Mouse (Mus musculus) midbrain, embryonic 13.5 days (tissue): ENCODE data around the gene Tepsin. TPM values are rescaled to one million over a fixed set of nuclear protein-coding genes. Genes with fewer than 3 reads are reported as not detected.

Experiments used
- ATAC-seq: fragments of 200-750 bp; cut with Nextera tagmentation; 2 replicates; pipeline ENCODE4 v1.8.0; 2017; ENCODE audit warnings: mild to moderate bottlenecking, moderate TSS enrichment, moderate library complexity
- H3K27ac ChIP-seq: fragments of 300-500 bp; sonication (generic); 2 replicates; pipeline ENCODE4 v1.5.1; 2015; ENCODE audit warnings: inconsistent platforms, mild to moderate bottlenecking, moderate library complexity
- H3K27me3 ChIP-seq: fragments of 300-500 bp; sonication (generic); 2 replicates; pipeline ENCODE4 v1.6.1; 2015; ENCODE audit warnings: mild to moderate bottlenecking, inconsistent platforms
- H3K36me3 ChIP-seq: fragments of 300-500 bp; sonication (generic); 2 replicates; pipeline ENCODE4 v1.6.1; 2015; ENCODE audit warnings: mild to moderate bottlenecking, inconsistent platforms
- H3K4me1 ChIP-seq: fragments of 300-500 bp; sonication (generic); replicated peaks from 2 replicates; pipeline ENCODE4 v1.6.1; 2015; ENCODE audit warnings: inconsistent platforms
- H3K4me2 ChIP-seq: fragments of 300-500 bp; sonication (generic); replicated peaks from 2 replicates; pipeline ENCODE4 v1.6.1; 2015; ENCODE audit warnings: moderate library complexity, mild to moderate bottlenecking, inconsistent platforms
- H3K4me3 ChIP-seq: fragments of 300-500 bp; sonication (generic); replicated peaks from 2 replicates; pipeline ENCODE4 v1.5.1; 2015; ENCODE audit warnings: mild to moderate bottlenecking, inconsistent platforms
- H3K9ac ChIP-seq: fragments of 300-500 bp; sonication (generic); replicated peaks from 2 replicates; pipeline ENCODE4 v1.6.1; 2015; ENCODE audit warnings: mild to moderate bottlenecking, inconsistent platforms
- H3K9me3 ChIP-seq: fragments of 300-500 bp; sonication (generic); 2 replicates; pipeline ENCODE4 v1.6.1; 2016; ENCODE audit warnings: mild to moderate bottlenecking, inconsistent platforms
- WGBS: fragments of 180-500 bp; shearing (Covaris S2); methylation state at CpG from one replicate; pipeline ENCODE4 v1.1.7; 2015; 5-methylcytosine and 5-hydroxymethylcytosine counted together
- polyA plus RNA-seq: library from polyadenylated mRNA; unstranded; fragments of >200 nt; fragmentation: Nextera tagmentation; extraction: Ambion mirVana; gene quantifications from 2 replicates; pipeline ENCODE4 v1.2.1, GENCODE M21; 2015

Tepsin gene
- polyA plus RNA-seq, 1 experiment from 2014 or later = 20.9 TPM

DNA sequence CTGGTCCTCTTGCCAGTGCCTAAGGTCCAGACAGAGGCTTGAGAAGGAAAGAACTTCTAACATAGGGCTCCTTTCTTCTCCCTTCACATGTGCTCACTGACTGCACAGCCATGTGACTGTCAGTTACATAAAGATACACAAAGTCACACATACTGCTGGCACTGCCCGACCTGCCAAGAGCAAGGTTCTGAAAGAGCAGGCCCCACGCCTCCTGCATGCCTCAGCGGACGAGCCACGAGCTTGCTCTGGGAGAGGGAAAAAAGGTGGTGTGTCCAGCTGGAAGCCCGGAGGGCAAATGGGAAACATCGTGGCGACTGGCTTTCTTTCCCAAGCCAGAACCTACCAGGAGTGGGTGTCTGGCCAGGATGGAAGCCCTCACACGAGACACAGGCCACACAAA is 9.3 kb upstream of the Tepsin start:
- Histone ChIP-seq H3K9ac (no peak overlapping the region), H3K4me1 (peaks cover 5% of the 10 kb centered on the region; the same call in 1 of the 2 replicates), H3K4me3 (no peak overlapping the region), H3K27me3 (no peaks in the 10 kb centered on the region), H3K4me2 (no peak overlapping the region), H3K36me3 (peaks cover 64% of the 10 kb centered on the region), H3K9me3 (no peaks in the 10 kb centered on the region), H3K27ac (no peak overlapping the region)
- WGBS = 87% methylated on average over 9 of the region's 9 CpGs
- no peak for ATAC-seq

DNA sequence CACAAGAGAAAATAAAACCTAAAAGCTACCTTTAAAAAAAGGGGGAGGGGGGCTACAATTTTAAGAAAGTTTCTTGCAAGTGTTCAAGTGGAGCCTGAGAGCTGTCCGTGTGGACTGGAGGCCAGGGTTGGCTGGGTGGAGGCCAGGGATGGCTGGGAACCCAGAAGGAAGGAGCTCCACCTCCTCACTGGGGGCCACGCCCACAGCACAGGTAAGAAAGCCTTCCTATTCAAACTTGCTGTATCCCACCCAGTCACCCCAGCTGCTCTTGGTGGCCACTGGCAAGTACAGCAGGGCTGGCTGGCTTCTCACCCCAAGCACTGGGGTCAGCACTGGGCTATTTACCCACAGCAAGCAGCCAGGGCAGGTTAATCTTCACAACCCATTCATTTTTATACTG is 8.5 kb upstream of the Tepsin start:
- peaks cover 64% of the 10 kb centered on the region for H3K36me3 ChIP-seq
- WGBS = 70% methylated on average over 2 of the region's 2 CpGs
- no peak for ATAC-seq
- peaks cover 5% of the 10 kb centered on the region; the same call in 1 of the 2 replicates for H3K4me1 ChIP-seq
- H3K4me3 ChIP-seq = no peak overlapping the region
- H3K27me3 ChIP-seq = no peaks in the 10 kb centered on the region
- H3K9ac ChIP-seq = no peak overlapping the region
- no peak overlapping the region for H3K4me2 ChIP-seq
- no peaks in the 10 kb centered on the region for H3K9me3 ChIP-seq
- no peak overlapping the region for H3K27ac ChIP-seq

DNA sequence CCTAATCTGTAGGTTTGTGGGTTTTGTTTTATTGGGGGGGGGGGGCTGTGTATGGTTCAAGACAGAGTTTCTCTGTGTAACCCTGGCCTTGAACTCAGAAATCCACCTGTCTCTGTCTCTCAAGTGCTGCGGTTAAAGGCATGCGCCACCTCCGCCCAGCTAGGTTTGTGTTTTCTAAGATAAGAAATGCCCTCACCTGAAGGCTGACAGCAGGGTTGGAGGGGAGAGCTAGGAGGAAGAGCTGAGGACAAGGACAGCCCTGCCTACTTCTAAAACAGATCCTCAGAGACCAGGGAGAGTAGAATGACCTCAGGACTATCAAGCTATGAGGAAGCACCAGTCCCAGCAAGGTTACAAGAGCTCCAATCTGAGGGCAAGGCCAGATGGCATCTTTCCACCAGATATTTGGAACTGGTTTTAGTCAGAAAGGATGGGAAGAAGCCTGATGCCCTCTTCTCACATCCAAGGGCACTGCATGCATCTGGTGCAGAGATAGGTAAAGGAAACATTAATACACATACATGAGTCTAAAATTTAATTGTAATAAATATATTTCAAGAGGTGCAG is 5.0 kb upstream of the Tepsin start:
- H3K27me3 ChIP-seq = no peaks in the 10 kb centered on the region
- no peak for ATAC-seq
- peaks cover 17% of the 10 kb centered on the region for H3K4me1 ChIP-seq
- H3K4me3 ChIP-seq = no peak overlapping the region
- no peaks in the 10 kb centered on the region for H3K9me3 ChIP-seq
- no peak overlapping the region for H3K27ac ChIP-seq
- H3K4me2 ChIP-seq = no peak overlapping the region
- no peak overlapping the region for H3K9ac ChIP-seq
- H3K36me3 ChIP-seq = peaks cover 55% of the 10 kb centered on the region
- WGBS = 94% methylated on average over 3 of the region's 3 CpGs

DNA sequence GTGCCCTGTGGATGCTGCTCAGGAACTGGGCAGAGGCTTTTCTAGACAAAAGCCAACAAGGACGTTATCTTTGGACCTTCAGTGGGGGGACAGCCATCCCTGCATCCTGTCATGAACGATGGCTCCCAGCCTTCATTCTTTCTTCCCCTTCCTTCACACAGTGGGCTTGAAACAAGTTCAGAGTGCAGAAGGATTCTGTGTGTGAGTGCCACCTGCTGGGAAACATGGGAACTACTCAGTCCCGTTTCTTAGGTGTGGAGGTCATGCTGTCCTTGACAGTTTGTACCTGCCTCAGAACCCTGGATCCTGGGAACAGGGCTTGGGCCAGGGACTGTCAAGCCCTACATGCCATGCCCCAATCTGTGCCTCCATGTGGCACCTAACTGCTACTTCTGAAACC is 2.5 kb upstream of the Tepsin start:
- no peaks in the 10 kb centered on the region for H3K9me3 ChIP-seq
- H3K4me1 ChIP-seq = peaks cover 27% of the 10 kb centered on the region
- no peak overlapping the region for H3K9ac ChIP-seq
- WGBS = 7% methylated on average over 3 of the region's 3 CpGs
- no peak overlapping the region for H3K4me3 ChIP-seq
- H3K27me3 ChIP-seq = no peaks in the 10 kb centered on the region
- H3K36me3 ChIP-seq = peaks cover 41% of the 10 kb centered on the region
- no peak for ATAC-seq
- H3K4me2 ChIP-seq = no peak overlapping the region
- peak overlapping the region; percentile 20 for H3K27ac ChIP-seq

DNA sequence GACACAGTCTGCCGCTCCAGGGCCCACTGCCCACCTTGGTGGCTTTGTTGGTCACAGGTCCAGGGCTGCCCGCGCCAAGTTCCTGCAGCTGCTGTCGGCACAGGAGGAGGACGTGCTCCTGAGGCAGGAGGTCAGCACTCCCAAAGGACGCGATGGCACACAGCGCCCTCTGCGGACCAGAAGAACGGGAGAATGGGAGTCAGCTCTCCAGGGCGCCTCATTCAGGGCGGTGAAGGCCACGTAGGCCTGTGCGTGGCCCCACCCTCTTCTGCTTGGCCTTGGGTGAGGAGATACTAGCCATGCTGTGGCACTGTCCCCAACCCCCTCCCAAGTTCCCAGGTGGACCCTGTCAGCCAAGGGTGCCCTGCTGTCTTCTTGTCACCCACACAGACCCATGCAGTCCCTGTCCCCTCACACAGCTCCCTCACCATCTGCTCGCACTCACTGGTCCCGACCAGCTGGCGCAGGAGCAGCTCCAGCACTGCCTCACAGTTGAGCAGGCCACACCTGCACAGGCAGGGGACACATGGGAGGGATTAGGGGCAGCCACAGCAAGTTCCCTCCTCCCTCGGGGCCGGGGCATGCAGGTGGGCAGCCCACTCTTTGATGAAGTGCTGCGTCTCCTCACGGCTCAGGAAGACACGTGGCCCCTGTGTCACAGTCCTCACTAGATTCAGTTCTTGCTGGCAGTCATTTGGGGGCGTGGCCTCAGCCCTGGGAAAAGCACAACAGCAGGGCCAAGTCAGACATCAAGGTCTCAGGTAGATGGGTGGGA is 5.5 kb downstream of the Tepsin start:
- H3K4me1 ChIP-seq = peaks cover 8% of the 10 kb centered on the region
- WGBS = 74% methylated on average over 23 of the region's 23 CpGs

DNA sequence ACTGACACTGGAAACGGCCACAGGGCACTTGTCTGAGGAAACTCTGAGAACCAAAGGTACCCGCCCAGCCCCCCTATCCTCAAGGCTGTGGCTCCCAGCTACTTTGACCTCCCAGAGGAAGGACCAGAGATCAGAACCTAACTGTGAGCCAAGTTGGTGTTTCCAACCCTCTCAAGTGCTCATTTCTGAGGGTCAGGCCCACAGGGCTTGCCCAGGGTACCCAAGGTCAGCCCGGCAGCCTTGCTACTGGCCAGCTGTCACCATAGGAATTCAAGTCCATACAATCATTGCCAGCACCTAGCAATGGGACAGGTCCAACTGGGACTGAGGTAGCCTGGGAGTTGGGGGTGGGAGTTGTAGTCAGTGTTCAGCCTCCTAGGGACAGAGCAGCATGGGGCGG is 7.9 kb downstream of the Tepsin start:
- Histone ChIP-seq H3K27me3 (no peaks in the 10 kb centered on the region), H3K4me3 (no peak overlapping the region), H3K4me2 (no peak overlapping the region), H3K9me3 (no peaks in the 10 kb centered on the region), H3K4me1 (peaks cover 9% of the 10 kb centered on the region), H3K27ac (no peak overlapping the region), H3K9ac (no peak overlapping the region), H3K36me3 (peaks cover 55% of the 10 kb centered on the region)
- 90% methylated on average over 4 of the region's 4 CpGs for WGBS
- ATAC-seq = no peak

More for the DNA sequence above, 5.5 kb downstream of the Tepsin start:
- Histone ChIP-seq H3K4me3 (no peak overlapping the region), H3K36me3 (peaks cover 63% of the 10 kb centered on the region), H3K9ac (no peak overlapping the region), H3K4me2 (no peak overlapping the region), H3K27ac (no peak overlapping the region), H3K9me3 (no peaks in the 10 kb centered on the region), H3K27me3 (no peaks in the 10 kb centered on the region)
- no peak for ATAC-seq

DNA sequence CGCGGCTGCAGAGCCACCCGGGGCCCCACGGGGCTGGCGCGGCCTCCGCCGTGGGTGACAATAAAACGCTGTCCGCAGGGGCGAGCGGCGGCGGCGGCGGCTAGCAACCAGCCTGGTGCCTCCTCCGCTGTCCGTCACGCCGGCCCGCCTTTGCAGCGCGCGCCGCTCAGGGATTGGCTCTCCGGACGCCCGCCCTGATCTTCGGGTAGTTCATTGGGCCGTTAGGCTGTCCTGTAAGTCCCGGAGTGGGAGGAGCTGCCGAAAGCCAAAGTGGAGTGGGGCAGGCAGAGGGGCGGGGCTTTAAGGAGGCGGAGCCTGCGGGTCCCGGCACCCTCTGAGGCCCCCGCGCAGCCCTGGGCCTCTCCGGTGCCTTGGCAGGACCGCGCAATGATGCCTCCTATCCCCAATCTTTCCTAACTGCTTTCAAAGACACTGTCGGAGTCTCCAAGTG is 11.8 kb downstream of the Tepsin start, which contains the start of gene Cep131:
Cep131 (minus strand) TSS at position 126 of the 451 bp plus-strand sequence.
- Histone ChIP-seq H3K36me3 (peaks cover 40% of the 10 kb centered on the region), H3K9me3 (no peaks in the 10 kb centered on the region), H3K27me3 (no peaks in the 10 kb centered on the region), H3K9ac (peak within 1 kb of the TSS; percentile 98), H3K4me1 (peaks cover 18% of the 10 kb centered on the region), H3K27ac (peak within 1 kb of the TSS; percentile 90), H3K4me3 (peak within 1 kb of the TSS; percentile 72), H3K4me2 (peak within 1 kb of the TSS; percentile 96)
- WGBS = under 1% methylated on average over 42 of the region's 42 CpGs
- ATAC-seq = peak; percentile 100

DNA sequence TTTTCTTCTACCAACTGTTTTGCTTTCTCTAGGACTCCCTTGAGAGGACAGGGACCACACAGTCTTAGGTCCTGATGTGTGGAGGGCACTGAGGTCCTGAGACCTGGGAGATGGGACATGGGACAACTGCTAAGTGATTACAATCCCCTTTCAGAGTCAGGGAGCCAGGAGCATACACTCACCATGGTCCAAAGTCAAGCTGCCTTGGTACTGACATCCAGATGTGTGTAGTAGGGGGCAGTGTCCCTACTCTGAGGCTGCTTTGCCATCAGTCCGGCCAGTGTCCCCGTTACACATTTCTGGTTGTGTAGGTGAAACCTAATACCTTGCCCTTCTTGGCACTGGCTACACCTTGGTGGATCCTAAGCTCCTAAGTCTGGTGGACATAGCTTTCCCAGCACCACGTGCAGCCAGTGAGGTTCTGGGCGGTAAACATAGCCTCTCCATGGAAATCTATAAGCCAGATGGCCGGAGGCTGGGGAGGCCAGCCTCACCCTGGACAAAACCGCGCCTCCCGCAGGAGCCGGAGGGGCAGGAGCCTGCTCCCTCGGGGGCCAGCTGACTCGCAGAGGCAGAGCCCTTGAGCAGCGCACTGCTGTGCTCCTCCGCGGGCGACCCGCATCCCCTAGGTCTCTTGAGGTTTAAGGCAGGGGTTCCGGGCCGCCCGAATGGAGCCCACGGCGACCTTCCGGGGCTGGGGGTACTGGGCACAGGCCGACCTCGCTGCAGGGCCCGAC is 12.5 kb downstream of the Tepsin start:
- ATAC-seq = 0 out of 2 replicates have a peak, but pooled peaks have one; percentile 1
- Histone ChIP-seq H3K4me2 (peak overlapping the region; percentile 96), H3K9ac (peak overlapping the region; percentile 98), H3K4me3 (peak overlapping the region; percentile 72), H3K36me3 (peaks cover 39% of the 10 kb centered on the region), H3K27me3 (no peaks in the 10 kb centered on the region), H3K9me3 (no peaks in the 10 kb centered on the region), H3K27ac (peak overlapping the region; percentile 90), H3K4me1 (peaks cover 18% of the 10 kb centered on the region)
- WGBS = 2% methylated on average over 25 of the region's 25 CpGs

DNA sequence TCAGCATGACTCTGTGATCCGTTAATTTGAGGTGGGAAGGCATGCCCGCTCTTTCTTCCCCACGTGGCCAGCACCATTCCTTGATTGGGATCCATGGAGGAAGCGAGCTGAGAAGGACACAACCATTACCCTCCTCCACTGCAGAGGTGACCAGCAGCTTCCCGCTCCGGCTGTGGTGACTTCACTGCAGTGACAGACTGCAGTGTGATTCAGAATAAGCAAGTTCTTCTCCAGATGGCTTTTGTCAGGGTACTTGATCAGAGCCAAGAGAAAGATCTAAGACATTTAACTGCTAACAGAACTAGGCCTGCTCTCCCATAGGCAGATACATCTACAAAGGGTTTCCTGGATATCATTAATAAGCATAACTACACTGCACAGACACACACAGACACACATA is 18.2 kb downstream of the Tepsin start:
- H3K4me3 ChIP-seq = no peak overlapping the region
- ATAC-seq = no peak
- WGBS = 95% methylated on average over 6 of the region's 6 CpGs
- H3K4me1 ChIP-seq = peaks cover 5% of the 10 kb centered on the region
- no peaks in the 10 kb centered on the region for H3K9me3 ChIP-seq
- peaks cover 86% of the 10 kb centered on the region for H3K36me3 ChIP-seq
- no peaks in the 10 kb centered on the region for H3K27me3 ChIP-seq
- H3K9ac ChIP-seq = no peak overlapping the region
- H3K27ac ChIP-seq = no peak overlapping the region
- H3K4me2 ChIP-seq = no peak overlapping the region

DNA sequence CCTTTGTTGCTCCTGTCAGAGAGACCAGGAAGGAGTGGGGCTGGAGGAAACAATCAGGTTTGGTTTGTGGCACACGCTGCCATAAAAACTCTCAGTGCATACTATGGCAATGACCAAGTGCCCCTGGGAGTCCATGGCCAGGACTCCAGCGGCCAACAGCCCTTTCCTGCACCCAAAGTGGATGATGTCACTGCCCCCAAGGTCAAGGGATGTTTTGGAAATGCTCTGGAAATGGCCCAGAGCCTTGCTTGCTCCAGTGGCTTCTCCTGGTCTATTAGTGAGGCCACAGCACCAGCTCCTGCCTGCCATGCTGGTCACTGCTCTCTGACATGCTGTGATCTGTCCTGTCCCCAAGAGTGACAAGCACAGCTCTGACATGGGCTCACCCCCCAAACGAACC is 22.3 kb downstream of the Tepsin start:
- H3K27me3 ChIP-seq = no peaks in the 10 kb centered on the region
- H3K4me3 ChIP-seq = no peak overlapping the region
- no peak overlapping the region for H3K9ac ChIP-seq
- 91% methylated on average over 3 of the region's 3 CpGs for WGBS
- H3K27ac ChIP-seq = no peak overlapping the region
- H3K36me3 ChIP-seq = peaks cover 98% of the 10 kb centered on the region
- H3K4me1 ChIP-seq = no peaks in the 10 kb centered on the region
- no peaks in the 10 kb centered on the region for H3K9me3 ChIP-seq
- ATAC-seq = no peak
- H3K4me2 ChIP-seq = no peak overlapping the region

DNA sequence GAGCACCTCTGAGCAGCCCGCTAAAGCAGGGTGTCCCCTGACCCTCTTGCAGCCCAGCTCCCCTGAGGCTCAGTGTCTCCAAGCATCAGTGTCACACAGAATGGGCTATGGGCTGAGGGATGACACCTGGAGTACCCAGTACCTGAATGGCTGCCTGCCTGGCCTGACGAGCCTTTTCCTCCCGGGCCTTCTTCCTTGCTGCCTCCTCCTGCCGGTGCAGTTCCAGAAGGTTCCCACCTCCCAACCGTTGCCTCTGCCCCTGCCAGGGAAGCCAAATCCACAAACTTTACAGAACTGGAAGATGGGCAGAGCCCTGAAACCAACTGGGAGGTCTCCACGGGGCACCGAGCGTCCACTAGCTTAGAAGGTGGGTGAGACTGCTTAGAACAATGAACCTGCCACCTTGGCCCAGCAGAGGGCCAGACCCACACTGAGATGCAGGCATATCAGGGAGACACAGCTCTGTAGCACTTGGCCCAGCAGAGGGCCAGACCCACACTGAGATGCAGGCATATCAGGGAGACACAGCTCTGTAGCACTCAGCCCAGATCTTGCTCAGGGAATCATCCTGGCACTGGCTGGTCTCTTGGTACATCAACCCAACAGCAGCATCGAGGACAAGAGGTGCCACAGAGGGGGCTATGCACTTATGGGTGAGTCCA is 25.4 kb downstream of the Tepsin start:
- Histone ChIP-seq H3K9me3 (no peaks in the 10 kb centered on the region), H3K4me1 (no peaks in the 10 kb centered on the region), H3K27ac (no peak overlapping the region), H3K9ac (no peak overlapping the region; the same call in 1 of the 2 replicates), H3K27me3 (no peaks in the 10 kb centered on the region), H3K4me3 (no peak overlapping the region), H3K4me2 (no peak overlapping the region), H3K36me3 (peaks cover 100% of the 10 kb centered on the region)
- WGBS = 89% methylated on average over 9 of the region's 9 CpGs
- ATAC-seq = 0 out of 2 replicates have a peak, but pooled peaks have one; percentile 41
